8 mouse cellular contexts compared by ENCODE assay signal in genomic region chr2:154569836-154570286, GRCm38 (mm10). TPM values are rescaled to one million over a fixed set of nuclear protein-coding genes. Genes with fewer than 3 reads are reported as not detected.
A peak's percentile ranks its signal among the peaks of the same experiment; 100 is the strongest.
DNase-seq lines count a peak whose midpoint lies in the region; ATAC-seq and TF ChIP-seq lines count a peak whose summit lies in the region.

Gene E2f1, minus strand, starts transcription at chr2:154569892.

- H3K4me1 ChIP-seq in embryonic facial prominence, embryonic 13.5 days, result peaks cover 48% of the 10 kb centered on the region
- H3K4me1 ChIP-seq in limb, embryonic 14.5 days (ENCODE audit: control insufficient read depth, insufficient read depth, low read length), result peaks cover 33% of the 10 kb centered on the region
- 0 out of 2 replicates have a peak, but pooled peaks cover 5% of the 10 kb centered on the region for H3K4me1 ChIP-seq in midbrain, postnatal 0 days (ENCODE audit: insufficient read depth, low read length)

- H3K27ac ChIP-seq in embryonic facial prominence, embryonic 13.5 days, result peak within 1 kb of the TSS; percentile 88
- H3K27ac ChIP-seq in limb, embryonic 14.5 days (replicated peaks; ENCODE audit: low read depth, low read length), result peak within 1 kb of the TSS; percentile 86
- H3K27ac ChIP-seq in midbrain, postnatal 0 days (ENCODE audit: low read depth, low read length), result no peak within 1 kb of the TSS

- no peaks in the 10 kb centered on the region for H3K27me3 ChIP-seq in embryonic facial prominence, embryonic 13.5 days
- H3K27me3 ChIP-seq in limb, embryonic 14.5 days (ENCODE audit: control insufficient read depth, insufficient read depth, low read length), result no peaks in the 10 kb centered on the region
- no peaks in the 10 kb centered on the region for H3K27me3 ChIP-seq in midbrain, postnatal 0 days (ENCODE audit: insufficient read depth, low read length)

- no peaks in the 10 kb centered on the region for H3K9me3 ChIP-seq in embryonic facial prominence, embryonic 13.5 days
- no peaks in the 10 kb centered on the region for H3K9me3 ChIP-seq in limb, embryonic 14.5 days (ENCODE audit: control insufficient read depth, low read length)
- no peaks in the 10 kb centered on the region for H3K9me3 ChIP-seq in midbrain, postnatal 0 days (ENCODE audit: low read length)

- peak within 1 kb of the TSS; percentile 77 for H3K4me3 ChIP-seq in embryonic facial prominence, embryonic 13.5 days
- peak within 1 kb of the TSS; percentile 81 for H3K4me3 ChIP-seq in limb, embryonic 14.5 days (replicated peaks; ENCODE audit: low read length)
- peak within 1 kb of the TSS; percentile 70 for H3K4me3 ChIP-seq in midbrain, postnatal 0 days (ENCODE audit: low read depth, low read length)

- H3K4me2 ChIP-seq in embryonic facial prominence, embryonic 13.5 days, result peak within 1 kb of the TSS; percentile 86
- H3K4me2 ChIP-seq in limb, embryonic 14.5 days (replicated peaks; ENCODE audit: low read depth, low read length, severe bottlenecking), result peak within 1 kb of the TSS; percentile 76
- peak within 1 kb of the TSS; percentile 99 for H3K4me2 ChIP-seq in midbrain, postnatal 0 days (ENCODE audit: low read depth, low read length, poor library complexity, severe bottlenecking)

- peak; percentile 98 for DNase-seq in 3134 (ENCODE audit: extremely low read depth, insufficient read length, low spot score)
- DNase-seq in adrenal gland, postnatal 36 days, result peak; percentile 97 to 99
- DNase-seq in heart, adult 8-10 months (ENCODE audit: low spot score), result peak; percentile 86
- peak; percentile 92 for DNase-seq in kidney, adult 9 months
- DNase-seq in limb, embryonic 14.5 days (ENCODE audit: low spot score), result peak; percentile 97
- peak; percentile 96 for DNase-seq in midbrain, postnatal 0 days (ENCODE audit: low spot score)
- DNase-seq in spleen, postnatal 14 days (ENCODE audit: low spot score in 2 of 2), result peak; percentile 93 to 94

- H3K36me3 ChIP-seq in embryonic facial prominence, embryonic 13.5 days, result no peaks in the 10 kb centered on the region
- no peaks in the 10 kb centered on the region for H3K36me3 ChIP-seq in limb, embryonic 14.5 days (ENCODE audit: control insufficient read depth, insufficient read depth, low read length)
- no peaks in the 10 kb centered on the region for H3K36me3 ChIP-seq in midbrain, postnatal 0 days (ENCODE audit: insufficient read depth, low read length)

- TF ChIP-seq POLR2A in limb, embryonic 14.5 days (IDR thresholded peaks at IDR 0.05; ENCODE audit: borderline replicate concordance, extremely low read depth, insufficient read depth, insufficient read length), result 0 out of 2 replicates have a peak, but pooled peaks have one; percentile 24

- 0% methylated on average over 43 of the region's 44 CpGs for WGBS in embryonic facial prominence, embryonic 13.5 days
- 1% methylated on average over 28 of the region's 44 CpGs for WGBS in limb, embryonic 14.5 days
- WGBS in midbrain, postnatal 0 days, result under 1% methylated on average over 42 of the region's 44 CpGs

- H3K9ac ChIP-seq in embryonic facial prominence, embryonic 13.5 days, result peak within 1 kb of the TSS; percentile 80
- peak within 1 kb of the TSS; percentile 82 for H3K9ac ChIP-seq in limb, embryonic 14.5 days (ENCODE audit: low read depth, low read length, severe bottlenecking)
- H3K9ac ChIP-seq in midbrain, postnatal 0 days (replicated peaks; ENCODE audit: low read length, poor library complexity, severe bottlenecking), result peak within 1 kb of the TSS; percentile 29; the same call in 1 of the 2 replicates

- ATAC-seq in embryonic facial prominence, embryonic 13.5 days (ENCODE audit: insufficient number of reproducible peaks, insufficient read depth, low FRiP score, low TSS enrichment, low read depth), result peak; percentile 98
- peak; percentile 95 for ATAC-seq in limb, embryonic 14.5 days (ENCODE audit: low FRiP score, low read depth)
- peak; percentile 98 for ATAC-seq in midbrain, postnatal 0 days (ENCODE audit: low FRiP score)

- TF ChIP-seq CTCF in midbrain, postnatal 0 days (IDR thresholded peaks at IDR 0.05), result peak; percentile 21

RNA-seq across cellular contexts. Expression of gene E2f1, which starts in this region (rescaled TPM):
- 1 to 10 TPM; 8.7 to 9.6 TPM for total RNA-seq in adrenal gland, postnatal 36 days (2021)
- polyA plus RNA-seq in embryonic facial prominence, embryonic 13.5 days (2015; fragmentation: Nextera tagmentation; extraction: Ambion mirVana), result 21.1 and 22.6 TPM in 2 replicates
- 1 to 10 TPM in 1 of 4 experiments, under 1 TPM in 3; 0.25 to 1.2 (median 0.47) TPM for total RNA-seq in heart, adult 8-10 months (2022)
- polyA plus RNA-seq in limb, embryonic 14.5 days (2012; rRNA removed), result 38.3 and 41.8 TPM in 2 replicates
- polyA plus RNA-seq in limb, embryonic 14.5 days (2014; fragmentation: Nextera tagmentation; extraction: Ambion mirVana), result 9.3 and 9.4 TPM in 2 replicates
- total RNA-seq in midbrain, postnatal 0 days (2014; rRNA removed), result 2.0 and 2.3 TPM in 2 replicates
- polyA plus RNA-seq in midbrain, postnatal 0 days (2015; fragmentation: Nextera tagmentation; extraction: Ambion mirVana), result 2.1 and 2.3 TPM in 2 replicates

Comparison
In these comparisons a context has a peak if more than half of its experiments do, and no peak if none do; other contexts are left out.
1. H3K9ac ChIP-seq: peak in every context shown above with its lines; median percentile 82 in limb, embryonic 14.5 days; 80 in embryonic facial prominence, embryonic 13.5 days; 29 in midbrain, postnatal 0 days.